Comparison of ENCODE assay signal across 13 mouse cellular contexts in genomic region chr2:5801182-5801640, GRCm38 (mm10). TPM values are rescaled to one million over a fixed set of nuclear protein-coding genes. Genes with fewer than 3 reads are reported as not detected.
DNase-seq lines count a peak whose midpoint lies in the region; ATAC-seq and TF ChIP-seq lines count a peak whose summit lies in the region.
"Had no signal": no experiment of that assay in that cellular context is flagged by ENCODE, and none has a peak within 500 bp of the region (broad histone marks: within the 10 kb centered on the region; RNA-seq: fewer than 3 reads in every experiment).

No protein-coding gene starts in this region.

- H3K27ac ChIP-seq in thymus, adult 2 months (ENCODE audit: control insufficient read depth, insufficient read depth, low read length) = no peak overlapping the region
- peak overlapping the region; percentile 48 for H3K27ac ChIP-seq in liver, embryonic 16.5 days (ENCODE audit: low read length)
- H3K27ac ChIP-seq in stomach, embryonic 16.5 days (ENCODE audit: low read length) = 0 out of 2 replicates have a peak overlapping the region, but pooled peaks have one; percentile 0
- H3K27ac ChIP-seq in forebrain, embryonic 10.5 days = no peak overlapping the region
- H3K27ac ChIP-seq: hindbrain, postnatal 0 days; neural tube, embryonic 12.5 days had no signal

- TF ChIP-seq CTCF in thymus, adult 2 months (IDR thresholded peaks at IDR 0.05; ENCODE audit: borderline replicate concordance, control insufficient read depth, extremely low read depth, insufficient read depth, low read length, poor library complexity) = no peak

- peaks cover 18% of the 10 kb centered on the region for H3K36me3 ChIP-seq in thymus, adult 2 months (ENCODE audit: control insufficient read depth, insufficient read depth, low read length)
- peaks cover 8% of the 10 kb centered on the region for H3K36me3 ChIP-seq in liver, embryonic 16.5 days (ENCODE audit: control insufficient read depth, insufficient read depth)
- peaks cover 13% of the 10 kb centered on the region for H3K36me3 ChIP-seq in stomach, embryonic 16.5 days (ENCODE audit: control insufficient read depth, insufficient read depth, low read length)
- peaks cover 98% of the 10 kb centered on the region for H3K36me3 ChIP-seq in forebrain, embryonic 10.5 days (replicated peaks)

- H3K4me3 ChIP-seq in thymus, adult 2 months (ENCODE audit: control insufficient read depth, insufficient read depth, low read length) = no peak overlapping the region
- H3K4me3 ChIP-seq in liver, embryonic 16.5 days (ENCODE audit: low read depth, low read length) = no peak overlapping the region
- no peak overlapping the region for H3K4me3 ChIP-seq in stomach, embryonic 16.5 days (replicated peaks; ENCODE audit: low read length)
- no peak overlapping the region for H3K4me3 ChIP-seq in forebrain, embryonic 10.5 days
- H3K4me3 ChIP-seq: neural tube, embryonic 12.5 days had no signal

- H3K27me3 ChIP-seq in thymus, adult 2 months (ENCODE audit: control insufficient read depth, insufficient read depth, low read length) = no peaks in the 10 kb centered on the region
- H3K27me3 ChIP-seq in liver, embryonic 16.5 days (ENCODE audit: control insufficient read depth, insufficient read depth, low read depth, low read length) = no peaks in the 10 kb centered on the region
- no peaks in the 10 kb centered on the region for H3K27me3 ChIP-seq in stomach, embryonic 16.5 days (ENCODE audit: control insufficient read depth, insufficient read depth, low read length)
- no peaks in the 10 kb centered on the region for H3K27me3 ChIP-seq in forebrain, embryonic 10.5 days (ENCODE audit: poor library complexity, severe bottlenecking)
- H3K27me3 ChIP-seq: neural tube, embryonic 12.5 days had no signal

- no peaks in the 10 kb centered on the region for H3K9me3 ChIP-seq in liver, embryonic 16.5 days (replicated peaks; ENCODE audit: control insufficient read depth, low read length)
- H3K9me3 ChIP-seq in stomach, embryonic 16.5 days (replicated peaks; ENCODE audit: control insufficient read depth, low read length) = no peaks in the 10 kb centered on the region
- no peaks in the 10 kb centered on the region for H3K9me3 ChIP-seq in forebrain, embryonic 10.5 days
- H3K9me3 ChIP-seq: neural tube, embryonic 12.5 days had no signal

- TF ChIP-seq POLR2A in thymus, adult 2 months (IDR thresholded peaks at IDR 0.05; ENCODE audit: control insufficient read depth, extremely low read depth, insufficient read depth, low read length, poor library complexity) = no peak

- DNase-seq in CD4-positive, CD25-positive, alpha-beta regulatory T cell, adult 2 months (ENCODE audit: low read depth, low spot score) = peak; percentile 8
- DNase-seq in thymus, postnatal 0 days (ENCODE audit: low spot score) = peak; percentile 33
- no peak for DNase-seq in thymus, adult 2 months
- no peak for DNase-seq in forebrain, embryonic 10.5 days (ENCODE audit: extremely low spot score, low spot score)
- no peak for DNase-seq in adrenal gland, postnatal 10 days
- DNase-seq: cerebellum, adult 9-10 months; gastrocnemius, postnatal 10 days; right cerebral cortex, postnatal 4 days had no signal

- peaks cover 6% of the 10 kb centered on the region for H3K4me1 ChIP-seq in thymus, adult 2 months (replicated peaks; ENCODE audit: control insufficient read depth, insufficient read depth, low read length)
- H3K4me1 ChIP-seq in liver, embryonic 16.5 days (ENCODE audit: control insufficient read depth, low read depth, low read length) = peaks cover 7% of the 10 kb centered on the region
- no peaks in the 10 kb centered on the region for H3K4me1 ChIP-seq in stomach, embryonic 16.5 days (ENCODE audit: control insufficient read depth, insufficient read depth, low read length)
- H3K4me1 ChIP-seq in forebrain, embryonic 10.5 days = no peaks in the 10 kb centered on the region
- H3K4me1 ChIP-seq: neural tube, embryonic 12.5 days had no signal

- H3K4me2 ChIP-seq in liver, embryonic 16.5 days (ENCODE audit: low read depth, low read length) = no peak overlapping the region
- H3K4me2 ChIP-seq in stomach, embryonic 16.5 days (ENCODE audit: low read depth, low read length) = no peak overlapping the region
- H3K4me2 ChIP-seq: neural tube, embryonic 12.5 days had no signal

- no peak for ATAC-seq in CD4-positive, CD25-positive, alpha-beta regulatory T cell, adult 4 months
- ATAC-seq in liver, embryonic 16.5 days (ENCODE audit: low read depth) = peak; percentile 84
- ATAC-seq in stomach, embryonic 16.5 days (ENCODE audit: insufficient read depth, low FRiP score) = no peak; the same call in 1 of the 2 replicates
- ATAC-seq: hindbrain, postnatal 0 days had no signal

- 11% methylated on average over 9 of the region's 9 CpGs for WGBS in thymus, adult 2 months
- WGBS in liver, embryonic 16.5 days (ENCODE audit: insufficient replicate concordance) = 18% methylated on average over 9 of the region's 9 CpGs
- WGBS in stomach, embryonic 16.5 days = 59% methylated on average over 9 of the region's 9 CpGs
- WGBS in forebrain, embryonic 10.5 days = 90% methylated on average over 9 of the region's 9 CpGs

- H3K9ac ChIP-seq in liver, embryonic 16.5 days (ENCODE audit: low read depth, low read length) = no peak overlapping the region
- H3K9ac ChIP-seq in stomach, embryonic 16.5 days (ENCODE audit: low read length) = no peak overlapping the region
- H3K9ac ChIP-seq: neural tube, embryonic 12.5 days had no signal

RNA-seq across cellular contexts. Expression of gene Nudt5, which starts 43.6 kb away (rescaled TPM):
- polyA plus RNA-seq in CD4-positive, CD25-positive, alpha-beta regulatory T cell, adult 4 months (2017; shearing (Covaris generic)) = 10 to 100 TPM; 42.0 to 54.7 TPM
- polyA plus RNA-seq in thymus, postnatal 0 days (2015; fragmentation: Nextera tagmentation; extraction: Ambion mirVana) = 75.2 and 90.3 TPM in 2 replicates
- 14.8 and 14.9 TPM in 2 replicates for polyA plus RNA-seq in thymus, adult 2 months (2012; rRNA removed)
- 38.7 and 44.9 TPM in 2 replicates for polyA plus RNA-seq in liver, embryonic 16.5 days (2015; fragmentation: Nextera tagmentation; extraction: Ambion mirVana)
- polyA plus RNA-seq in stomach, embryonic 16.5 days (2015; fragmentation: Nextera tagmentation; extraction: Ambion mirVana) = 66.0 and 69.7 TPM in 2 replicates
- 128 TPM in 2 replicates for polyA plus RNA-seq in forebrain, embryonic 10.5 days (2016; fragmentation: Nextera tagmentation; extraction: Ambion mirVana)
- total RNA-seq in adrenal gland, postnatal 10 days (2021) = 10 to 100 TPM; 33.9 to 40.2 TPM

RNA-seq across cellular contexts. Expression of gene Cdc123, which starts 43.8 kb away (rescaled TPM):
- 100 to 1,000 TPM; 181 to 224 TPM for polyA plus RNA-seq in CD4-positive, CD25-positive, alpha-beta regulatory T cell, adult 4 months (2017; shearing (Covaris generic))
- polyA plus RNA-seq in thymus, postnatal 0 days (2015; fragmentation: Nextera tagmentation; extraction: Ambion mirVana) = 289 and 292 TPM in 2 replicates
- polyA plus RNA-seq in thymus, adult 2 months (2012; rRNA removed) = 74.7 and 79.8 TPM in 2 replicates
- polyA plus RNA-seq in liver, embryonic 16.5 days (2015; fragmentation: Nextera tagmentation; extraction: Ambion mirVana) = 116 and 134 TPM in 2 replicates
- polyA plus RNA-seq in stomach, embryonic 16.5 days (2015; fragmentation: Nextera tagmentation; extraction: Ambion mirVana) = 276 and 278 TPM in 2 replicates
- 390 and 431 TPM in 2 replicates for polyA plus RNA-seq in forebrain, embryonic 10.5 days (2016; fragmentation: Nextera tagmentation; extraction: Ambion mirVana)
- 100 to 1,000 TPM; 127 to 134 TPM for total RNA-seq in adrenal gland, postnatal 10 days (2021)

Comparison
In these comparisons a context has a peak if more than half of its experiments do, and no peak if none do; other contexts are left out.
1. DNase-seq: peak in CD4-positive, CD25-positive, alpha-beta regulatory T cell, adult 2 months (single experiment) and thymus, postnatal 0 days (single experiment); none in thymus, adult 2 months (single experiment), forebrain, embryonic 10.5 days (single experiment) and adrenal gland, postnatal 10 days (single experiment).
2. H3K27ac ChIP-seq: peak in liver, embryonic 16.5 days (single experiment) and stomach, embryonic 16.5 days (single experiment); none in thymus, adult 2 months (single experiment) and forebrain, embryonic 10.5 days (single experiment).